Mouse (Mus musculus) v-Abl transformed pro-B cells (cell line): ENCODE data around the gene Jam3.

Source experiments
- in situ Hi-C, 2 experiments: fragments of 400-800 bp; cut with MboI; formaldehyde crosslinking; loops; one replicate each; pipeline ENCODE4 v1.15.1; 2025; ENCODE audit not compliant: unreplicated experiment in 2 of 2

Jam3 gene

DNA sequence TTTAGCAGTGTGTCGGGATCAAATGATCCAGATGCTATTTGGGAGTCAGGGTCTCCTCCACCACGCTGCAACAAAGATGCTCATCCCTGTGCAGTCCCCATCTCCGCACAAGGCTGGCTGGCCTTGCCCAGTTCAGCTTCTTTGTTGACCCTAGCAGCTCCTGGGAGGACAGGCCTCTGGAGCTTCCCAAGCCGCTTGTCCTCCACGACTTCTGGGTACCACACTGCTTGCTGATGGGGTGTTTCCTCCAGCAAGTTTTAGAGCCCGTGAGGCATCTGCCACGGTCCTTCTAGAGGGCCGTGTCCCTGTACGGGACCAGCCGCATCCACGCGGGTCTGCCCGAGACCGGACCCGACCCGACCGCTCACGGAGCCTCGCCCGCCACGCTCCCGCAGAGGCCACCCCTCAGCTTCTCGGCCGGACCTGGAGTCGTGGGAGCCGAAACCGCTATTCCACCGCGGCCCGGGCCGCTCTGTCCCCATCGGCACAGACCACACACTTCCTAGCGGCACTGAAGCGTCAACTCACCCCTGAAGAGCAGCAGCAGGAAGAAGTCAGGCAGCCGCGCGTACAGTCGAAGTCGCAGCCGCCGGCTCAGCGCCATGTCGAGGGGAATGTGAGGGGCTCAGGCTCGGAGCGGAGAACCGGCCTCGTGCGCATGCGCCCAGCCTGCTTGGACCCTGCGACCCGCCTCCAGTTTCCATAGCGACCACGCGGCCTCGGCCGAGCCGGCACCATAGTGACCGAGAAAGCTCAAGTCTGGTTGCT, at the start of gene Jam3:
Gene Jam3, minus strand, starts transcription at position 659 of the 768 bp plus-strand sequence.
- in situ Hi-C loops: no loop called here

DNA sequence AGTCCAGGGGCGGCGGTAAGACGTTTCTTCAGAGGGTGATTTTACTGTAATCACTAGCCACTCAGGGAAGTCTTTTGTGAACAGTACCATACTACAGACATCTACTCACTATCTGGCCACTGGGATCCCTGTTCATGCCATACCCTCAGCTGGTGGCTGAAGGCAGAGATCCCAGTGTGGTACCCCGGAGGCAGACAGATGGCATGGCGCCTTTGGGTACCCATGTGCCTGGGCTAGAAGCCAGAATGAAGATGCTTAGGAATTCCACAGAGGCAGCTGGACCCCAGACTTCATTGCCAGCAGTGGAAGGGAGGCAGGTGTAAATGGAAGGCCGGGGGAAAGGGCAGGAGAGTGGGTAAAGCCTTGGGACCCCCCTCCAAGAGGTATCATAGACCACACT, 49.0 kb upstream of the Jam3 start:
- in situ Hi-C loops: no loop called here

DNA sequence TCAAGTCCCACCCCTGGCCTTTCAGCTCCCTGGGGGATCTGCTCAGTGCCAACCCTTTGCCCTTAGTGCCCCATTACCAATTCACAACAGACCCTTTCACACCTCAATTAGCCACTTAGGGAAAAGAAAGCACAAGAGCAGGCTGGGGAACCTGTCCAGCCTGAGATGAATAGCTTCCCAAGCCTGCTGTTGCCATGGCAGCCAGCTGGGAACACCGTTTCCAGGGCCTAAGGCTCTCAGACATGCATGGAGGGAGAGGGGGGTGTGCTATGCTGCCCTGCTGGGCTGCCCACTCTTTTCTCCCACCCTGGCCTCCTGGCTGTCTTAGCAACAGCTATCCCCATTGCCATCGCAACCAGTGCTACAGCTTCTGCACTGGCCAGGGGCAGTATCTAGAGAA, 47.9 kb upstream of the Jam3 start:
- in situ Hi-C loops: no loop called here

- in situ Hi-C loops: no loop called here
These were observed 46.4 kb upstream of the Jam3 start for GRCm38 (mm10) chr9:27201472-27202219.

DNA sequence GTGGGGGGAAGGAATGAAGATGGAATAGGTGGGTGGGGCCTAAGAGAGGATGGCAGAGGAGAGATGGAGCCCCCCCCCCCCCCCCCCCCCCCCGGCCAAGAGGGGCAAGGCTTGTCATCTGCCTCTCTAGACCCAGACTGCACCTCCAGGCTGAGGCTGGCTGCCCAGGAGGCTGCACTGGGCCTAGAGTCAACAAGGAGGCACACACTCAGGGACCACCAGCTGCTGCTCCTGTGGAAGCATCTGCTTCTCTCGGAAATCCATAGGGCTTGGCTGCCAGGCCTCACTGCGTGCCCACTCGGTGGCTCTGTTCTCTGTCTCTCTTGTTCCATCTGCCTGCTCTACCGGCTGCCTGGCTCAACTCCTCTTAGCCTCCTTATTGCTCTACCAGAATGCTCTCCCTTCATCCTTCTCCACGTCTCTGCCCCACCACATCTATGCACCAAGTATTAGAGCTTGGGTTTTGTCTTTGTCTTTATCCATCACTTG, 38.4 kb upstream of the Jam3 start:
- in situ Hi-C loops: no loop called here

GRCm38 (mm10) chr9:27192761-27193591, 37.8 kb upstream of the Jam3 start:
- in situ Hi-C loops: no loop called here

GRCm38 (mm10) chr9:27192001-27192760, 37.0 kb upstream of the Jam3 start:
- in situ Hi-C loops: no loop called here

GRCm38 (mm10) chr9:27191501-27191981, 36.3 kb upstream of the Jam3 start:
- in situ Hi-C loops: no loop called here

DNA sequence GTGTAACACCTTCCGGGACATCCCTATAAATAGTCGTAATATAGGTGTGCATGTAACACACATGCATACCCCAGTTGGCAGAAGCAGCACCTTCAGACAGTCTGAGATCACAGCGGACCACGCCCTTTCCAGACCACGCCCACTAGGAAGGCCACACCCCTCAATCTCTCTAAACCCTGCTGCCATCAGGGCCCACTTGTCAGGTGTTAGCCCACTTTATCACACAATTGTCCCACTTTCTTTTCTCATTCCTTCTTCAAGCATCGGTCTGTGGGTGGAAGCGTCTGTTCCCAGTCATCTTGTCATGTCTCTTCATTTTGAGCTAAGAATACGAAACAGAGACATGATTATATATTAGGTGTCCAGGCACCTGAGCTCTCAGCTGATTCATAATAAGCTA, 35.2 kb upstream of the Jam3 start:
- in situ Hi-C loops: no loop called here

GRCm38 (mm10) chr9:27189306-27189705, 34.1 kb upstream of the Jam3 start:
- in situ Hi-C loops: no loop called here

DNA sequence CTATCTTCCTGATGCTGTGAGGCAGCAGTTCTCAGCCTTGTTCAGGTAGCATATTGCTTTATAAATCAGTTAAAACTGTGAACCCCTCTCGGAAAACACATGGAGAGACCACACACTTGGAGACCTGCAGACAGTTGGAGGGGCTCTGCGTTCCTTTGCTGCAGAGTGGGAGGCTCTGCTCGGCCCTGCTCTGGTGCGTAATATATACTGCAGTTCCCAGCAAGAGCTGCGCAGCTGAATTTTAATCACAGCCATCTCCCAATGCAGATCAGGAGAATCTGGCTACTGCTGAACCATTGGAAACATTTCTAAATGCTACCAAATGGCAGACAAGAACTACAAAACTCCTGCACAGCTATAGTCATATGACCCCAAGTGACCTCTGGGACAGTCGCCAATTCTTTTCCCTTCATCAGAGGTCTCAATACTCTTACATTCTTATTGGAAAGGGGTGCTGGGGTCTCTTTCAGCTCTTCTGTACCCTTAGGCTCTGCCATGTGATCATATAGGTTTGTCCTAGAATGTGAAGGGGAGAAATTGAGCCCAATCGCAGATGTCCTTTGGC, 33.5 kb upstream of the Jam3 start:
- in situ Hi-C loops: no loop called here

- in situ Hi-C loops: no loop called here
These were observed 30.6 kb upstream of the Jam3 start for GRCm38 (mm10) chr9:27185820-27186219.

- in situ Hi-C loops: no loop called here
These were observed 26.9 kb upstream of the Jam3 start for GRCm38 (mm10) chr9:27182087-27182486.

GRCm38 (mm10) chr9:27180492-27180891, 25.3 kb upstream of the Jam3 start:
- in situ Hi-C loops: no loop called here

GRCm38 (mm10) chr9:27178935-27179334, 23.7 kb upstream of the Jam3 start:
- in situ Hi-C loops: loop anchor here (10.0 kb wide), 2 partner anchors 1514 to 1524 kb away; no protein-coding TSS in a partner anchor

GRCm38 (mm10) chr9:27176154-27176553, 20.9 kb upstream of the Jam3 start:
- in situ Hi-C loops: loop anchor here (10.0 kb wide), 2 partner anchors 1511 to 1521 kb away; no protein-coding TSS in a partner anchor

- in situ Hi-C loops: loop anchor here (10.0 kb wide), 2 partner anchors 1511 to 1521 kb away; no protein-coding TSS in a partner anchor
These were observed 20.5 kb upstream of the Jam3 start for GRCm38 (mm10) chr9:27175682-27176081.

DNA sequence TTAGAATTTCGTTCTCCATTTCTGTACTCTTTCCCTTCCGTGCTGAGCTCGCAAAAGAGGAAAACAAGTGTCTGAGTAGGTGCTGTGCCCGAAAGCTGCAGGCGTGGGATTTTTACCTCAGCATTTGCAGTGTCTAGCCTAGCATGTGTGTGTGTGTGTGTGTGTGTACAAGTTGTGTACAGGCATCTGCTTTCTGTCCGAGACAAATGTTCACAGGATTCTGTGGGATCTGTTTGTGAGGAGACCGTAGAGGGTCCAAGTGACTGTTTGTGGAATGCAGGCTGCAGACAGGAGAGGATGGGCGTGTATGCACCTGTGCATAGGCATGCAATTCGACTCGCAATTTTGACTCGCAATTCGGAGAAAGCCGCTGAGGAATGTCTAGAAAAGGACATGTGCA, 20.0 kb upstream of the Jam3 start:
- in situ Hi-C loops: loop anchor here (10.0 kb wide), 2 partner anchors 1510 to 1520 kb away; no protein-coding TSS in a partner anchor

DNA sequence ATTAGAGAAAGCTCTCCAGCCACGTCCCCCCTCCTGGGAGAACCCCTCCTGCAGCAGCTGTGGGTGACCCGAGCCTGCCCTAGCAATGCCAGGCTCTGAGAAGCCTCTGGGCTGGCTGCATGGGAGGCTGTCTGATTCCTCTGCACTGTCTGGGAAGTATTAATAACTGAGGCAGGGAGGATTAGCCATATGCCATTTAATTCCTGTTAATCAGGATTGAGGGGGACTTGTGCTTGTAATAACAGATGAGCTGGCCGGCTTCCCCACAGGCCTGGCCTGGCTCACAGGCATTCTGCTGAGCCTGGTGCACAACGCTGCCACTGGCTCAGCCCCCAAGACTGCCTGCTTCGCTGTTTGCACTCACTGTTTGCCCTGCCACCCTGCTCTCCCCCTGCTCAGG, 18.9 kb upstream of the Jam3 start:
- in situ Hi-C loops: loop anchor here (10.0 kb wide), 2 partner anchors 1509 to 1519 kb away; no protein-coding TSS in a partner anchor
